Mouse (Mus musculus) neural tube, embryonic 13.5 days (tissue): ENCODE measurements at regions not wholly inside any gene's neighbourhood (a gene's known extent, or its start where the extent isn't known, plus 50 kb on each side); places are given as distances from the start of the nearest gene placed in this dataset.

ENCODE experiments used
- ATAC-seq: fragments of 200-750 bp; cut with Nextera tagmentation; 2 replicates; pipeline ENCODE4 v1.8.0; 2017; ENCODE audit warnings: low read depth, mild to moderate bottlenecking, moderate TSS enrichment, moderate library complexity
- H3K27ac ChIP-seq: fragments of 300-500 bp; sonication (generic); replicated peaks from 2 replicates; pipeline ENCODE4 v1.5.1; 2015; ENCODE audit warnings: moderate library complexity, mild to moderate bottlenecking, inconsistent platforms
- H3K27me3 ChIP-seq: fragments of 300-500 bp; sonication (generic); 2 replicates; pipeline ENCODE4 v1.6.1; 2015; ENCODE audit warnings: mild to moderate bottlenecking, inconsistent platforms
- H3K36me3 ChIP-seq: fragments of 300-500 bp; sonication (generic); 2 replicates; pipeline ENCODE4 v1.6.1; 2015; ENCODE audit warnings: mild to moderate bottlenecking, inconsistent platforms
- H3K4me1 ChIP-seq: fragments of 300-500 bp; sonication (generic); replicated peaks from 2 replicates; pipeline ENCODE4 v1.6.1; 2015; ENCODE audit warnings: inconsistent platforms
- H3K4me2 ChIP-seq: fragments of 300-500 bp; sonication (generic); 2 replicates; pipeline ENCODE4 v1.6.1; 2015; ENCODE audit warnings: inconsistent platforms, mild to moderate bottlenecking, moderate library complexity
- H3K4me3 ChIP-seq: fragments of 300-500 bp; sonication (generic); 2 replicates; pipeline ENCODE4 v1.5.1; 2015; ENCODE audit warnings: mild to moderate bottlenecking, inconsistent platforms
- H3K9ac ChIP-seq: fragments of 300-500 bp; sonication (generic); 2 replicates; pipeline ENCODE4 v1.6.1; 2015; ENCODE audit warnings: moderate library complexity, mild to moderate bottlenecking, inconsistent platforms
- H3K9me3 ChIP-seq: fragments of 300-500 bp; sonication (generic); 2 replicates; pipeline ENCODE4 v1.6.1; 2016; ENCODE audit warnings: inconsistent platforms
- WGBS: fragments of 180-500 bp; shearing (Covaris S2); methylation state at CpG from one replicate; pipeline ENCODE4 v1.1.7; 2015; 5-methylcytosine and 5-hydroxymethylcytosine counted together

DNA sequence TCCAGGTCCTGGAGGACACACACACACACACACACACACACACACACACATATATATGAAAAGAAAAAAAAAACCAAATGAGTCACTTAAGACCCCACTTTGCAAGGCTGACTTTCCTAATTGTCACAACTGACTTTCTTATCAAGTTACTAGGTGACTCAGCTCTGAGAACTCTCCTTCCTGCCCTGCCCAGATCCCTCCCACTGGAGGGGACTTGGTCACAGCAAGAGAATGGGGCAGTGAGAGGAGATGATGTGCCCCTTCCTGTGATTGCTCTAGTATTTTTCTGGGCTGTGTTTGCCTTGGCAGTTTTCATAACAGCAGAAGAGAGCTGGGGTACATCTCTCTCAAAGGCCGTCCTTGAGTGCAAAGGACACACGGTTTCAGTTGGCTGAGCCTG is 284.5 kb downstream of the Ccdc91 start:
- WGBS = 85% methylated on average over 2 of the region's 2 CpGs

DNA sequence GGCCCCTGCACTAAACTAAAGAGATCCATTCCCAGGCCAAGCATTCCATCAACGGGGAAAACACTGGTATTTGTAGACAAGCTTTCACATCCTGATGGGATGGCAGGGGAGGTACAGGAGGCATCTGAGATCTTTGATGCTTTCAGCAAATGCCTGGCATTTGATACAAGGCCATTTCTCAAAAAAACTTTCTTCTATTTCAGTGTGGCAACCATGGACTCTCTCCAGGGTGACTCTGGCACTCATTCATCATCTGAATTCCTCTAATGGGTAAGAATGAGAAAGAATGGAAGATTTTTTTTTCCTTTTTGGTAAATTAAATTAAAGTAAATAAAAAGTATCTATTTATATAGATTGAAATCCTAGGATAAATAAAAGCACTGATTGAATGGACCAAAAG is 281.8 kb upstream of the Far2 start:
- WGBS = 93% methylated on average over 1 of the region's 1 CpGs
- no peak overlapping the region for H3K4me3 ChIP-seq
- H3K36me3 ChIP-seq = no peaks in the 10 kb centered on the region
- no peak overlapping the region for H3K9ac ChIP-seq
- ATAC-seq = no peak
- H3K27me3 ChIP-seq = no peaks in the 10 kb centered on the region
- H3K9me3 ChIP-seq = no peaks in the 10 kb centered on the region
- no peaks in the 10 kb centered on the region for H3K4me1 ChIP-seq
- H3K27ac ChIP-seq = no peak overlapping the region
- no peak overlapping the region for H3K4me2 ChIP-seq

More for the DNA sequence above, 284.5 kb downstream of the Ccdc91 start:
- no peak for ATAC-seq
- Histone ChIP-seq H3K36me3 (no peaks in the 10 kb centered on the region), H3K4me2 (no peak overlapping the region), H3K27ac (no peak overlapping the region), H3K4me3 (no peak overlapping the region), H3K4me1 (no peaks in the 10 kb centered on the region), H3K27me3 (no peaks in the 10 kb centered on the region), H3K9ac (no peak overlapping the region), H3K9me3 (no peaks in the 10 kb centered on the region)

DNA sequence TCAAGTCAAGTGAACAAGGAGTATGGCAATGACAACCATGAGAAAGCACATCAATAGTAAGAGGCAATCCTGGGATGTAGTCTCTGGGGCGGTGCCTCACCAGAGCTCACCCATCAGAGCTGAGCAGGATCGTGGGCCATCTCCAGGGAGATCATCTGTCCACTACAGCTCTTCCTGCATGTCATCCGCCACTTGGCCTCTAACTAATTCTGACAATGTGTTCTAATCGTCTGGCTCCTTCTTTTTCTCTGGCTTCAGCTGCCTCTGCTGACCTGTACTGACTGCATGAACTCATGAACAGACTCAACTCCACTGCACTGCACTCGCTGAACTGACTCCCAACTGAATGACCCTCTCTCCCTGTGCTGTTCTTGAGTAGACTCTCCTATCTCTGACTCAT is 277.9 kb upstream of the Far2 start:
- 81% methylated on average over 5 of the region's 5 CpGs for WGBS

DNA sequence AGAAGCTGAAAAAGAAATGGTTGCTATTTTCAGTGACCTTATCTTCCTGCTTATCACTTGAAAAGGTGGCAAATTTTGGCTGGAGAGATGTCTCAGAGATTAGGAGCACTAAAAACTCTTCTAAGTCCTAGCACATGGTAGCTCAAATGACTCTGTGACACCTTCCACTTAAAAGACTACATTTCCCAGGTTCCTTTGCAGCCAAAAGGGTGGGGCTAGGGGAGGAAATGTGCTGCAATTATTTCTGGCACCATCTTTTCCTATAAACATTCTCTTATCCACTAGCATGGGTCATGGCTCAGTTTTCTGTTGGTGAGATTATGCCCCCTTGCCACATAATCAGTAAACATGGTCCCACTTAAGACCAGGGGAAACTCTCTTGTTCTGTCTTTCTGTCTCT is 277.0 kb upstream of the Far2 start:
- Histone ChIP-seq H3K9ac (no peak overlapping the region), H3K4me1 (no peaks in the 10 kb centered on the region), H3K27ac (no peak overlapping the region), H3K4me2 (no peak overlapping the region), H3K9me3 (no peaks in the 10 kb centered on the region), H3K36me3 (no peaks in the 10 kb centered on the region), H3K4me3 (no peak overlapping the region), H3K27me3 (no peaks in the 10 kb centered on the region)
- no peak for ATAC-seq

More for the DNA sequence above, 277.9 kb upstream of the Far2 start:
- no peak for ATAC-seq
- H3K4me2 ChIP-seq = no peak overlapping the region
- no peak overlapping the region for H3K27ac ChIP-seq
- no peaks in the 10 kb centered on the region for H3K9me3 ChIP-seq
- H3K4me3 ChIP-seq = no peak overlapping the region
- no peaks in the 10 kb centered on the region for H3K27me3 ChIP-seq
- no peaks in the 10 kb centered on the region for H3K36me3 ChIP-seq
- no peak overlapping the region for H3K9ac ChIP-seq
- no peaks in the 10 kb centered on the region for H3K4me1 ChIP-seq

DNA sequence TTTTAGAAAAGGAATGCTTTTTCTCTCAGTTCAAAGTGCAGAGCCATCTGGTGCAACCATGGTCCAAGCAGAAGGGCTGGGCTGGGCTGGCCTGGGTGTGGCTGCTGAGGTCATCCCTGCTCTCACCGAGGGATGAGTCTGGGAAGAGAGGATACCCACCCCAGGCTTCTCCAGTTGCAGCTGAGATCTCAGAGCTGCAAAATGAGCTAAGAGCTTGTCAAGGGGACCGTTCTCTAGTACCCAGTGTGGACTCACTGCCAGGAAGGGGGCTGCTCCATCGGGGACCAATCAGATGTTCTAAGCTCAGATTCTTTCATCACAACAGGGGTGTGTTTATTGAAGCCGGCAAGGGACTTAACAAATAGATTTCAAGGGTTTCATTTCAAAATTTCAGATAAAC is 275.6 kb upstream of the Far2 start:
- Histone ChIP-seq H3K27ac (no peak overlapping the region), H3K4me3 (no peak overlapping the region), H3K9ac (no peak overlapping the region), H3K4me2 (no peak overlapping the region), H3K4me1 (no peaks in the 10 kb centered on the region), H3K9me3 (no peaks in the 10 kb centered on the region), H3K36me3 (no peaks in the 10 kb centered on the region), H3K27me3 (no peaks in the 10 kb centered on the region)
- 40% methylated on average over 4 of the region's 4 CpGs for WGBS
- ATAC-seq = no peak

DNA sequence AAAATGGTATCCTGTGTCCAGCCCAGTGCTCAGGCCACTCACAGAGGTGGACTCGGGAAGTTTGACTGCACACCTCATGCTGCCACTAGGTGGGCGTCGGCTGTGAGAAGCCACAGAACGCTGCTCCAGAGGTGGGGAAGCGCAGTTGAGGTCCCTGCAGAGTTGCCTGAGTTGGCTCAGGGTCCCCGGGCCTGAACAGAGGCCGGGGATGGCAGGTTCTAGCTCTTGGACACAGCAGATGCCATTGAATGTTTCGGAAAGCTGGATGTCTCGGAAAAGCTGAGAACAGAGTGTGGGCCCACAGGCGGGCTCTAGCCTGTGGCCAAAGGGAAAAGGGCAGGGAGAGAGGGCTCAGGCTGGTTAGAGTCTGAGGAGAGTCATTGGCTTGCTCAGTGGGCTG is 273.2 kb upstream of the Far2 start:
- Histone ChIP-seq H3K36me3 (no peaks in the 10 kb centered on the region), H3K27me3 (no peaks in the 10 kb centered on the region), H3K9me3 (no peaks in the 10 kb centered on the region), H3K27ac (no peak overlapping the region), H3K9ac (no peak overlapping the region), H3K4me1 (no peaks in the 10 kb centered on the region), H3K4me2 (no peak overlapping the region), H3K4me3 (no peak overlapping the region)
- 85% methylated on average over 10 of the region's 10 CpGs for WGBS
- no peak for ATAC-seq

DNA sequence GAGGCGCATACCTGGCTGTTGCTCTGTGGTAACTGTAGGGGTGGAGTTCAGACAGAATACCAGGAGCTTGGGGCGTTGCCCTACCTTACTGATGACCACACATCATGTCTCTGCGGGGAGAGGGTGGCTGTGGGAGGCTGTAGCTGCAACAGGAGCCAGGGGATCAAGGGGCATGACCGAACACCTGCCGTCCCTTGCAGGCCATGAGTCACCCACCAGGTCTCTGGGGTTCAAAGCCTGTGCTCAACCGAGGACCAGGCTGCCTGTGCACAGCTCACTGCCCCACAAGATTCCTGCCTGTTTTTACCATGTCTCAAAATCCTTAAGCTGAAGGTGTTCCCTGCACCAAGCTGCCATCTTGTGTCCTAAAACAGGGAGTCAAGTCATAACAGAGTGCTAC is 272.4 kb upstream of the Far2 start:
- 83% methylated on average over 6 of the region's 6 CpGs for WGBS
- H3K4me1 ChIP-seq = no peaks in the 10 kb centered on the region

DNA sequence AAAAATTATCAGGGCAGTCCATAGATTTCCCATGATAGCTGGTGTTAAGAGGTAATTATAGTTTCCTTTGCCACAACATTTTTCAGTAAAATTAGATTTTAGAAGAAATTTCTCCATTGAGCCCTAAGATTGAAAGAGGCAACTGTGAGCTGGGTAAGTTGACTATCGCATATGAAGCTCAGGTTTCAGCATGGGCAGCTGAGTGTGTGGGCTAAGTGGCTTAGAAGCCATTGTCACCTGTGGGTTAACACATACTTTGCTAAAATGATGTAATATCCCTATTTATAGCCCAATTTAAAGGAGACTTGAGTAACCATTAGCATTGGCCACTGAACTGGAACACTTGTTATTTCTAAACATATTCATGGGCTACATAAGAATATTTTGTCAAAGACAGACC is 267.6 kb upstream of the Far2 start:
- no peaks in the 10 kb centered on the region for H3K4me1 ChIP-seq
- H3K4me3 ChIP-seq = no peak overlapping the region
- no peak overlapping the region for H3K9ac ChIP-seq
- no peak for ATAC-seq
- 89% methylated on average over 1 of the region's 1 CpGs for WGBS
- no peak overlapping the region for H3K27ac ChIP-seq
- no peaks in the 10 kb centered on the region for H3K27me3 ChIP-seq
- H3K9me3 ChIP-seq = no peaks in the 10 kb centered on the region
- H3K4me2 ChIP-seq = no peak overlapping the region
- H3K36me3 ChIP-seq = no peaks in the 10 kb centered on the region

More for the DNA sequence above, 272.4 kb upstream of the Far2 start:
- Histone ChIP-seq H3K9ac (no peak overlapping the region), H3K27ac (no peak overlapping the region), H3K4me2 (no peak overlapping the region), H3K4me3 (no peak overlapping the region), H3K9me3 (no peaks in the 10 kb centered on the region), H3K27me3 (no peaks in the 10 kb centered on the region), H3K36me3 (no peaks in the 10 kb centered on the region)
- ATAC-seq = no peak

DNA sequence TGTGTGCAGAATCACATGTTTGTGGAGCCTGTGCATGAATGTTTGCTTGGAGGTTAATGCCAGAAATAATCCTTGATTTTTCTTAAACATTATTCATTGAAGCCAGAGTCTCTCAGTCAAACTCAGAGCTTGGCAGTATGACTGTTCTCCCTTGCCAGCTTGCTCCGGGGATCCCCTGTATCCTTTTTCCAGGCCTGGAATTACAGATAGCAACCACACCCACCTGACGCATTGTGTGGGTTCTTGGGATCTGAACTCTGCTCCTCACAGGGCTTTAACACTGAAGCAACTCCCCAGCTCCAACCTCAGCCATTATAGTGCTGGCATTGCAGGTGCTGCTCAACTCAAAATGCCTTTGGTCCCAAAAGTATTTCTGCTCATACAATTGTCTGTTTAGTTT is 262.8 kb upstream of the Far2 start:
- no peak overlapping the region for H3K4me2 ChIP-seq
- no peaks in the 10 kb centered on the region for H3K4me1 ChIP-seq
- H3K4me3 ChIP-seq = no peak overlapping the region
- no peak overlapping the region for H3K27ac ChIP-seq
- 89% methylated on average over 2 of the region's 2 CpGs for WGBS
- H3K27me3 ChIP-seq = no peaks in the 10 kb centered on the region
- no peak overlapping the region for H3K9ac ChIP-seq
- H3K9me3 ChIP-seq = no peaks in the 10 kb centered on the region
- H3K36me3 ChIP-seq = no peaks in the 10 kb centered on the region
- no peak for ATAC-seq

DNA sequence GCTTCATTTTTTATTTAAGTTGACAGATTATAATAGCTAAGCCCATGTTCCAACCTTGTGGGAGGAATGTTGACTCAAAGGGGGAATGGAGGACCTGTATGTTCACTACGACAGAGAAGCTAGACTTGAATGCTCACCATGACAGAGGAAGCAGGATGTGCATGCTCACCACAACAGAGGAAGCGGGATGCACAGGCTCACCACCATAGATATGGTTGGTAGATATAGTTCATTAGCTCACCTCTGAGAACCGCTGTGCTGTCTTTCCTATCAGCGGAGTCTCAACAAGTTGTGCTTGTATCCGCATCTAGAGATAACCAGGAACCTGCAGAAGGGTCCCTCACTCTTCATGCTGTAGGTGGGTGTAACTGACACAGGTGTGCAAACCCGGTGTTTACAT is 262.2 kb upstream of the Far2 start:
- no peak overlapping the region for H3K4me2 ChIP-seq
- no peaks in the 10 kb centered on the region for H3K9me3 ChIP-seq
- no peak overlapping the region for H3K27ac ChIP-seq
- 95% methylated on average over 6 of the region's 6 CpGs for WGBS
- H3K27me3 ChIP-seq = no peaks in the 10 kb centered on the region
- no peak overlapping the region for H3K4me3 ChIP-seq
- no peak overlapping the region for H3K9ac ChIP-seq
- no peaks in the 10 kb centered on the region for H3K4me1 ChIP-seq
- no peak for ATAC-seq
- no peaks in the 10 kb centered on the region for H3K36me3 ChIP-seq

DNA sequence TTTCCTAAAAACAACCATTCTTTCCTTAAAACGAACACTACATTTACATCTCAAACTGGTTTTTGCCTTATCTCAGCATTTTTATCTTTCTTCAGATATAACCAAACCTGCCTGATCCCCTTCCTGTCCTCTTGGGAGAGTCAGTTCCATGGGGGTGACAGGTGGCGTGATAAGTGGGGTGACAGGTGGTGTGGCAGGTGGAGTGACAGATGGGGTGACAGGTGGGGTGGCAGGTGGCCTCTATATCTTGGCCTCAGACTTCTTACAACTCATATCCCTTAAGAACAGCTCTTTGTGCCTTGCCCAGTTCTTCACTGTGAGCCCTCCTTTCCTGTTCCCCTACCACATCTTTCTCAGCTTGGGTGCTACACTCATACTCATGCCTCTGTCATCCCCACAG is 259.0 kb upstream of the Far2 start:
- Histone ChIP-seq H3K36me3 (no peaks in the 10 kb centered on the region), H3K27ac (no peak overlapping the region), H3K9ac (no peak overlapping the region), H3K4me1 (no peaks in the 10 kb centered on the region), H3K4me3 (no peak overlapping the region), H3K4me2 (no peak overlapping the region), H3K27me3 (no peaks in the 10 kb centered on the region), H3K9me3 (no peaks in the 10 kb centered on the region)
- 76% methylated on average over 2 of the region's 2 CpGs for WGBS
- ATAC-seq = no peak

DNA sequence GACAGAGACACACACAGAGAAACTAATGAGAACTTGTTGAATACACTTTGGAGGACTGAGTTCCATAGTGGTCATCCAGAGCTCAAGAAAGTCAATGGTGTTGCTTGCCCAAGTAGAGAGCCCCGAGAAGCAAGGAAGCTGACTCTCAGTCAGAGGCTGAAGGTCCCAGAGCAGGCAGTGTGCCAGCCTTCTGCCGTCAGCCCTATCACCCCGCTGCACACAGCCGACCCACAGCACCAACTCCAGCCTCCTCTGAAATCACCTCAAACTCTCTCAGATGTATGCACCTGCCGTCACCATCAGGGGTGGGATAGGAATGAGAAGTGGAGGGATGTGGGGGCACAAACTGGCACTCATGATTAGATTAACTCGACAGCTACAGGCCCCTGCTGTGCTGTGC is 257.9 kb upstream of the Far2 start:
- no peaks in the 10 kb centered on the region for H3K36me3 ChIP-seq
- no peak for ATAC-seq
- H3K9ac ChIP-seq = no peak overlapping the region
- H3K4me2 ChIP-seq = no peak overlapping the region
- no peaks in the 10 kb centered on the region for H3K27me3 ChIP-seq
- H3K4me3 ChIP-seq = no peak overlapping the region
- WGBS = 79% methylated on average over 6 of the region's 6 CpGs
- no peaks in the 10 kb centered on the region for H3K4me1 ChIP-seq
- no peak overlapping the region for H3K27ac ChIP-seq
- no peaks in the 10 kb centered on the region for H3K9me3 ChIP-seq

DNA sequence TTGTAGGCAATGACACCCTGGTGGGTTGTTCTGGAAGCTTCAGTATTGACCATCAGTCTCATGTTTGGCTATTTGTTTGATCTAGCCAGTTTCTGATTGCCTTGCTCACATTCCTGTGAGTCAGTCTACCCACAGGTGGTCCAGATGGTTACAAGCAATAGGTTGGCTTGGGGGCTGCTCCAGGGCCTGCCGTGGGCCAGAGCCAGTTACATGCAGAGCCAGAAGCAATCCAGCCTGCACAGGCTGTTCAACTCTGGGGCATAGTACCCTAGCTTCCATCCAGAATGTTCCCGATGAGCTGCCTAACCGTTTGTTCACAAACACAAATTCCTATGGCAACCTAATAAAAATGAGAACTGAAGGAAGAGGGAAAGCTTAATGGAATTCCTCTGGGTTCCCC is 253.2 kb upstream of the Far2 start:
- 47% methylated on average over 3 of the region's 3 CpGs for WGBS
- H3K4me3 ChIP-seq = no peak overlapping the region

DNA sequence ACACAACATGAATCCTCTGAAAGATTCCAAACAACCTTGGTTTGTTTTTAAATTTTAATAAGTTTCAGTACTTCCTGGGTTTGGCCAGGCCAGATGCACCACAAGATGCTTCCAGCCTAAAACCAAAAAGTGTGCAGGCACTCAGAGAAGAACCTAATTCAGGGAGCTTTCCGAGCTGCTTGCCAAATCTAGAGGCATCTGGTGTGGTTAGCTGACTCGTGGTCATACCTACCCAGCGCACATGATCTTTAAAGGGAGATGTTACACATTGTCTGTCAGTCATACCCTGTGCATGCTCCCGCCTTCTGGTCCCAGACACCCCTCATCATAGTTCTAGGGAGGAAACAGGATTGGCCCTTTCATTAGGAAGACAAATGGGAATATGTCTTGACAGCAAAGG is 252.7 kb upstream of the Far2 start:
- H3K4me2 ChIP-seq = no peak overlapping the region
- no peak overlapping the region for H3K27ac ChIP-seq
- no peak for ATAC-seq
- no peaks in the 10 kb centered on the region for H3K4me1 ChIP-seq
- H3K4me3 ChIP-seq = no peak overlapping the region
- H3K36me3 ChIP-seq = no peaks in the 10 kb centered on the region
- H3K9ac ChIP-seq = no peak overlapping the region
- H3K9me3 ChIP-seq = no peaks in the 10 kb centered on the region
- no peaks in the 10 kb centered on the region for H3K27me3 ChIP-seq
- WGBS = 80% methylated on average over 4 of the region's 4 CpGs

More for the DNA sequence above, 253.2 kb upstream of the Far2 start:
- no peak overlapping the region for H3K4me2 ChIP-seq
- no peaks in the 10 kb centered on the region for H3K9me3 ChIP-seq
- no peaks in the 10 kb centered on the region for H3K36me3 ChIP-seq
- no peak for ATAC-seq
- H3K27ac ChIP-seq = no peak overlapping the region
- H3K27me3 ChIP-seq = no peaks in the 10 kb centered on the region
- no peak overlapping the region for H3K9ac ChIP-seq
- no peaks in the 10 kb centered on the region for H3K4me1 ChIP-seq
